Mouse (Mus musculus): ENCODE measurements around the gene Bdp1.
"Not testable (repeated sequence)": the region's sequence is repeated elsewhere in the genome, so short reads cannot be mapped to it uniquely, and the experiment has no call there.

Gene Bdp1

DNA sequence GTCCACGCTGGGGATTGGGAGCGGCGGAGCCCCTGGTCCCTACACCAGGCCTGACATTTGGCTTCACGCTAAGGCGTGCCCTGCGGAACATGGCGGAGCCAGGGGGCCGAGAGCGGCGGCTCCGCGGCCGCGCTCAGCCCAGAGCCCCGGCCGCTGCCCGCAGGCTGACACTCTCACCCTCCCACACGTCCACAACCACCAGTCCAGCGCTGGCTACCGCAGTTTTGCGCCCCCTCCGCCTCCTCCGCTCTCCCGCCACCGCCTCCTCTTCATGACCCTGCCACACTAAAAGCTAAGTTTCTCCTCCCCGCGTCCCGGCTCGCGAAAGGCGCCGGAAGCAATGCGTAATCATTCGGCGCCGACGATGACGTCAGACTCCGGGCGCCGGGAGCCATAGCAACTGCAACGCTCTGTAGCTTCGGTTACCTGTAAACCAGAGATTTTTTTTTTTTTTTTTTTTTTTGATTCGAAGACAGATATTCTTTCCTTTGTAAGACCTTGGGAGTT is at the start of gene Bdp1:
TSS of gene Bdp1 (minus strand) at position 323 of the 507 bp plus-strand sequence.
- DNase-seq (ENCODE audit: low read depth, low spot score), result peak; percentile 85

GRCm38 (mm10) chr13:100152659-100153058 is 48.8 kb upstream of the Bdp1 start:
- no peak for DNase-seq (ENCODE audit: low read depth, low spot score)

DNA sequence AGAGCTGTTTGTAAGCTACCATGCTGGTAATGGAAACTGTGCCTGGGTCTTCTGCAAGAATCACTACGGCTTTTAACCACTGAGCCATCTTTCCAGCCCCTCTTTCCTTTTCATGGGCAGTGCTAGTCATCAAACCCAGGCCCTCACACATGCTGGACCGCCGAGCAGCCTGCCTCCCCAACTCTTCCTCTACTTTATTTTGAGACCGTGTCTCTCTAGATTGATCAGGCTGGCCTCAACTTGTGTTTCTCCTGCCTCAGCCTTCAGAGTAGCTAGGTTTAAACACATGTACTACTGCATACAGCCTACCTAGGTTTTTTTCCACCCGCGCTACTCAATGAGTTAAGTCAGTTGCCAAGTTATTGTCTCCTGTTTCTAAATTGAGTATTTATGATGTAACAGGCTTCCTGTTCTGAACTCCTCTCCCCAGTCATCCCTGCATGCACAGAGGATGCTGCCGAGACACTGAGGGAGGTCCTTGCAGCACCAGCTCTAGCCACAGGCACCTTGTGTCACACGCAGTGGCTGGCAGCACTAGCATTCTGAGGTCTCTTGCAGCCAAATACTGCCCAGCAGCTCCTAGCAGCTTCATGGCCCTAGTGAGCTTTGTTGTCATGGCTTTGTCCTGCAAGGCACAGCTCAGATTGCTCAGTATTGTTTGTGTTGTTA is 37.9 kb upstream of the Bdp1 start:
- no peak for DNase-seq (ENCODE audit: low read depth, low spot score)

DNA sequence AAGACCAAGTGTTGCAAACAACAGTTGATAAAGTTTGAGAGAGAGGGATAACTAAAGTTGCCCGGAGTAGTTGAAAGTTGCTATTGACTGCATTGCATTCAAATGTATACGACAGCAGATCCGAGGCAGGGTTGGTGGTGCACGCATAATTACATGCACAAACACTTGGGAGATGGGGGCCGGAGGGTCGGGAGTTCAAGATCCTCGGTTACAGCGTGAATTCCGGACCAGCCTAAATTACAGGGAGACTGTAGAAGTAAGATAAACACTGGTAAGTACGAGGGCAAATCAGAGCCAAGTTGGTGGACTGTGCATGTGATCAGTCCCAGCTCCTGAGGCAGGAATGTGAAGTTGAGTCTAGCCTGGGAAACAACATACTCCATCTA is 21.4 kb upstream of the Bdp1 start:
- DNase-seq (ENCODE audit: low read depth, low spot score), result no peak

DNA sequence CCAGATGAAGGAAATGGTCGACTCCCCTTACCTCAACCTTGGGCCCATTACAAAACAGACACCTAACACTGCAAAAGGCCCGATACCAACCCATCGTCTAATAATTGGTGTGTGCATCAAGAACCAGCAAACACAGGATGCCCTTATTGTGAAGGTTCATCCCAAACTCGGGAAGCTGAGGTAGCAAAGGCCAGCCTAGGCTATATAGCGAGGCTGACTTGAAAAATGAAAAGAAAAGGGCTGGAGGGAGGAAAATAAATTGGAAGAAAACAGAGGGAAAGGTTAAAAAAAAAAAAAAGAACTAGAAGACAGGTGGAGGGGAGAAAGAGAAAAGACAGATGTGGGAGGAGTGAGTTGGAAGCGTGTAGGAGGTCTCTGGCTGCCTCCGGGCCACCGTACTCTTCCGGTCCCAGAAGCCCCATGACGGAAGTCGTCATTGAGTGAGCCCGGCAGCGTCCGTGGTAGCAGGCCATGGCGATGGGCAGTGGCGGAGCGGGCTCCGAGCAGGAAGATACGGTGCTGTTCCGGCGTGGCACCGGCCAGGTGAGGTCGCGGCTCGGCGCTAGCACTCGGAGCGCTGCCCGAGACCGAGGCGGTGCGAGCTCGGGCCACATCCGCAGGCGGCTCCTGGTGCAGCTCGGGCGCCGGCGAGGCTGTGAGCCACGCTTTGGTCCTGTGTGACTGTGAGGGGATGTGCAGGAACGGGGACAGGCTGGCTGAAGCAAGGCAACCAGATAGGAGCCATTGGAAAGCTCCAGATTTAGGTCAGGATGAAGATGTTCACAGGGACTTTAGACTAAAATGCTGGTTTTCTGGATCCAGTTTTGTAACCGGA is 20.8 kb upstream of the Bdp1 start, which contains the start of gene Smn1:
TSS of gene Smn1 (plus strand) at position 430 of the 835 bp plus-strand sequence.
- peak; percentile 71 for DNase-seq (ENCODE audit: low read depth, low spot score)

DNA sequence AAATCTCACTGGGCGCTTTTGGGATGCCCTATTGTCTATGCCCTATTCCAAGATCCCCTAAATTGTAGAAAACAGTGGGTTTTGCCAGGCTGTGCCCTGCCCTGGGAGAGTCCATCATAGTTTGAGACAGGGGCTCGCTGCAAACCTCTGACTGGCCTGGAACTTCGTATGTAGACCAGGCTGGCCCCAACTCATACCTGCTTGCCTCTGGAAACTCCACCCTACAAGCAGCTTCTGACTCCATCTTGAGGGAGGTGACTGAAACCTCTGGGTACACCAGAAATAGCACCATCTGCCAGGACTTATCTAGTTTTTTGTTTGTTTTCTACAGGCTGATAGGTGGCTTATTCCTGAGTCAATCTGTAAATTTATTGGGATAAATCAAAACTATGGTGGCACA is 20.1 kb upstream of the Bdp1 start:
- DNase-seq (ENCODE audit: low read depth, low spot score), result no peak

DNA sequence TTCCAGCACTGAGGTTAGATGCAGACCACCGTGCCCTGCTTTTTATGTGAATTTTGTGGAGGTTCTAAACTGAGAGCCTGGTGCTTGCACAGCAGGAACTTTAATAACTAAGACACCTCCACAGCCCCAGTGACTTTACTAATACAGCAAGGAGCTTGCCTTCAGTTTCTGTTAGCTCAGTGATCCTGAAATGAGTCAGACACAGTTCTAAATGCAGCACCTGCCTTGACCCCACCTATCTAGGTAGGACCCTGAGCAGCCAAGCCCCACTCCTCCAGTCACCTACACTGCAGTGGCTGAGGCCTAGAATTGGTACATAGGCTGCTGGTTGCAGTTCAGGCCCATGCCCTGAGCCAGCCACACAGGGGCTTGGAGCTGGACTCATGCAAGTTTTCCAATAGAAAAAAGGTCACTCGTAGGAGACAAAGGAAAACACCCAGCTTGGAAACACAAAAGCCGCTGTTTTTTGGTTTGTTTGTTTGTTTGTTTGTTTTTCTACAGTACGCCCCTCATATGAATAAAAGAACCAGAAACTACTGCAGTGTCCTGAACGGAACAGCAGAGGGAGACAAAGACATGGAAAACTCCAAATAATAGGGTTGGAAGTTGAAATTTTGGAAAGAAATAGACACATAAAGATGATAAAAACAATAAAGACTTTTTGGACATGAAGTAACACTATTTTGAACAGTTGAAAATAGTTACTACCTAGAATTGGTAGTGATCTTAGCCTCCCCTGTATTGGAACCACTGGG is 8.5 kb upstream of the Bdp1 start:
- DNase-seq (ENCODE audit: low read depth, low spot score), result no peak

- DNase-seq (ENCODE audit: low read depth, low spot score), result no peak
These were observed 4.0 kb upstream of the Bdp1 start, which contains the start of gene Serf1 for GRCm38 (mm10) chr13:100107652-100108472. Gene Serf1, plus strand, starts transcription at chr13:100108012.

GRCm38 (mm10) chr13:100103052-100103658 is 715 bp downstream of the Bdp1 start:
- peak; percentile 27 for DNase-seq (ENCODE audit: low read depth, low spot score)

DNA sequence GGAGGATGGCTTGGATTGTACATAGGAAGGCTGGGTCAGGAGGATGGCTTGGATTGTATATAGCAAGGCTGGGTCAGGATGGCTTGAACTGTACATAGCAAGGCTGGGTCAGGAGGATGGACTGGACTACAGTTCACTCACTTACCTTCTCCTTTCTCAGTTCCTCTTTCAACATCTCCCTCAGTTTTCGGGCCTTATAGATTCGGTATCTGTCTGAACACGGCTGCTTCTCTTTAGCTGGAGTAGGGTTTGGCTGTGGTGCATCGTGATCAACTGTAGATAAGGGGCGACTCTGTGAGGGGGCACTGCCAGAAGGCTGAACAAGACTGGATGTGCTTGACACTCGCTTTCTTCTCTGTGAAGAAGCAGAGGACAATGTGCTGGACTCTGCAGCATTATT is 5.1 kb downstream of the Bdp1 start:
- no peak for DNase-seq (ENCODE audit: low read depth, low spot score)

GRCm38 (mm10) chr13:100071473-100071872 is 32.4 kb downstream of the Bdp1 start:
- no peak for DNase-seq (ENCODE audit: low read depth, low spot score)

DNA sequence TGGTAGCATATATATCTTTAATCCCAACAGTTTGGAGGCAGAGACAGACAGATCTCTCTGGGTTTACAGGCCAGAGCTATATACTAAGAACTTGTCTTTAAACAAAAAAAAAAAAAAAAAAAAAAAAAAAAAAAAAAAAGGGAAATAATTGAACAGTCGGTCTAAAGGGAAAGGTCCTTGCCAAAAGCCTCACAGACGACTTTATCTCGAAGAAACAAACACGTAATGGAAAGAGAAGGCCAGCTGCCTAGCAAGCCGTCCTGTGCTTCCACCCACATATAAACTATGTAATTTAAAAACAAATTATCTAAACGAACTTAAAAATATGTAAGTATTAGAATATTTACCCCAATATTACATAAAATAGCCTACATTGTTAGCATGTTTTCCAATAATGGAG is 36.0 kb downstream of the Bdp1 start:
- DNase-seq (ENCODE audit: low read depth, low spot score), result no peak

GRCm38 (mm10) chr13:100063936-100064335 is 39.9 kb downstream of the Bdp1 start:
- DNase-seq (ENCODE audit: low read depth, low spot score), result no peak

- DNase-seq (ENCODE audit: low read depth, low spot score), result not testable (repeated sequence)
These were observed 46.1 kb downstream of the Bdp1 start for GRCm38 (mm10) chr13:100057738-100058137.

DNA sequence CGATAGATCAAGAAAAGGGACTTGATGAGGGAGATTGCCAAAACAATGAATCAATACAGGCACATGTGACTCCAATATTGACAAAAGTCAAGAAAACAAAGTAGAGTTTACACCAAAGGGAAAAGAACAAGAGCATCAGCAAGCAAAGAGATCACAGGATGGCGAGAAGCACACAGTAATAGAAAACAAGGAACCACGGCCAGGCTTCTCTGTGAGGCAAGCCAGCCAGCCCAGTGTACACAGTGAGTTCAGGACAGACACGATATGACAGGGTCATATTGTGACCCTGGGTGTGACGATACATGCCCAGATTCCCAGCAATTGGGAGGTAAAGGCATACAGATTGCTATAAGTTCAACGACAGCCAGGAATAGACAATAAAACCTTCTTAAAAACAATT is 77.9 kb downstream of the Bdp1 start:
- DNase-seq (ENCODE audit: low read depth, low spot score), result no peak

GRCm38 (mm10) chr13:100016891-100017290 is 87.0 kb downstream of the Bdp1 start:
- DNase-seq (ENCODE audit: low read depth, low spot score), result no peak

GRCm38 (mm10) chr13:100015937-100016336 is 87.9 kb downstream of the Bdp1 start:
- DNase-seq (ENCODE audit: low read depth, low spot score), result no peak

DNA sequence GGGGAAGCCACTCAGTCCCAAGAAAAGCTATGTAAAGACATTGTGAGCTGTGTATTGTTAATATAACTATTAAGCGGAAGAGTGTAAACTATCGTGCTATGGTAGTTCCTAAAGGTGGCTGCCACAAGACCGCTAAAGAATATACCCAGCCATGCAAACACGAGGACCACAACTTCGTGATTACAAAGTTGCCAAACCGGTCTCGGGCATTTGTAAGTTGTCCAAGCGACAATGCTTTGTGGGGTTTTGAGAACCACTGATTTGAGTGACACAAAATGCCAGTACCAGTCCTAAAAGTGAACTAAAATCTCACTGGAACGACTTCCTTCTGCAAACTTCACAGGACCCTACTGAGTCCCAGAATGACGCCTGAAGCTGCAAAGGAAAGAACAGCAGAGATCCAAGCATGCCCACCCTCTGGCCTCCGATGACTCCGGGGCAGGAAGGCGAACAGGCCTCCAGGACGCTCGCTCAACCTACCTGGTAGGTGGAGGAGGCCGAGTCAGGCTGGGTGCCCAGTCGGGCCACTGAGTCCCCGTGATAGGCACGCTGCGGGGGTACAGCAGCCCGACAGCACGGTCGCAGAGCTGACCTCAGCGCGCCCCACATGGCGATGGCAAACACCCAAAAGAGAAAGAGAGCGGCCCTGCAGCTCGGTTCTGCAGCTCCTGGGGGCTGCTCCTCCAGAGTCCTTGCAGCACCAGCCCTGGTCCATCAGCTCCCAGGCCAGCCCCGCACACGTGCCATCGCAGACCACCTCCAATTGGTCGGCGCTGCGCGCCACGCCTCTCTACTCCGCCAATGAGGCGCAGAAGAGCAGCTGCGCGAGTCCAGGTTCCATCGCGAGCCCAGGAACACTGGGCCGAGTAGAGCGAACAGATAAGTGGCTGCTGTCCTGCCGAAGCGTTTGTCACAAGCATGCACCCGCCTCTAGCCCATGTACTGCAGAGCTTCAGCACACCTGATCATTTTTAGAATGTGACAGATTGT is 88.7 kb downstream of the Bdp1 start, which contains the start of gene Mccc2:
TSS of gene Mccc2 (minus strand) at position 734 of the 990 bp plus-strand sequence.
- DNase-seq (ENCODE audit: low read depth, low spot score), result peak; percentile 69

GRCm38 (mm10) chr13:100005911-100006496 is 97.9 kb downstream of the Bdp1 start:
- no peak for DNase-seq (ENCODE audit: low read depth, low spot score)

Measured in c-Kit-negative CD71-positive TER-119-positive erythroid progenitor cells, embryonic 14.5 days (primary cell).